8 mouse cellular contexts compared by ENCODE assay signal in genomic region chr13:34192414-34193191, GRCm38 (mm10). TPM values are rescaled to one million over a fixed set of nuclear protein-coding genes. Genes with fewer than 3 reads are reported as not detected.
DNase-seq lines count a peak whose midpoint lies in the region; ATAC-seq and TF ChIP-seq lines count a peak whose summit lies in the region.

No protein-coding gene starts in this region.

- no peak overlapping the region for H3K4me3 ChIP-seq in lung, adult 2 months (replicated peaks; ENCODE audit: extremely low read depth, low read depth, low read length)
- H3K4me3 ChIP-seq in heart, adult 2 months: no peak overlapping the region
- H3K4me3 ChIP-seq in midbrain, embryonic 15.5 days: no peak overlapping the region

- no peaks in the 10 kb centered on the region for H3K27me3 ChIP-seq in heart, adult 2 months (ENCODE audit: control insufficient read depth, insufficient read depth, low read length)
- no peaks in the 10 kb centered on the region for H3K27me3 ChIP-seq in midbrain, embryonic 15.5 days (replicated peaks)

- H3K79me2 ChIP-seq in heart, adult 2 months (replicated peaks; ENCODE audit: control insufficient read depth, insufficient read depth, low read length): no peaks in the 10 kb centered on the region

- no peak for TF ChIP-seq EP300 in heart, adult 2 months (IDR thresholded peaks at IDR 0.05; ENCODE audit: insufficient read depth, low read depth, low read length)

- H3K36me3 ChIP-seq in heart, adult 2 months (ENCODE audit: control insufficient read depth, insufficient read depth, low read length): no peaks in the 10 kb centered on the region
- H3K36me3 ChIP-seq in midbrain, embryonic 15.5 days (replicated peaks): peaks cover 25% of the 10 kb centered on the region

- peak; percentile 48; the same call in 1 of the 2 replicates for TF ChIP-seq CTCF in lung, adult 2 months (IDR thresholded peaks at IDR 0.05; ENCODE audit: insufficient read depth, low read length)
- TF ChIP-seq CTCF in heart, adult 2 months (IDR thresholded peaks at IDR 0.05): peak; percentile 55

- H3K4me2 ChIP-seq in midbrain, embryonic 15.5 days: no peak overlapping the region

- H3K27ac ChIP-seq in heart, adult 2 months: no peak overlapping the region
- H3K27ac ChIP-seq in midbrain, embryonic 15.5 days: no peak overlapping the region

- intact Hi-C loops in heart, adult 2 months (cut with DNase I): no loop called here

- 65% methylated on average over 8 of the region's 8 CpGs for WGBS in lung, adult 2 months
- WGBS in heart, adult 2 months: 54% methylated on average over 8 of the region's 8 CpGs
- 60% methylated on average over 8 of the region's 8 CpGs for WGBS in midbrain, embryonic 15.5 days

- peaks cover 2% of the 10 kb centered on the region; the same call in 1 of the 2 replicates for H3K4me1 ChIP-seq in lung, adult 2 months (ENCODE audit: control insufficient read depth, insufficient read depth, low read length)
- peaks cover 6% of the 10 kb centered on the region for H3K4me1 ChIP-seq in heart, adult 2 months (ENCODE audit: control insufficient read depth, insufficient read depth, low read length)
- H3K4me1 ChIP-seq in midbrain, embryonic 15.5 days: 0 out of 2 replicates have a peak, but pooled peaks cover 4% of the 10 kb centered on the region

- peak; percentile 76 for ATAC-seq in midbrain, embryonic 15.5 days (replicated peaks)

- TF ChIP-seq POLR2A in lung, adult 2 months (IDR thresholded peaks at IDR 0.05; ENCODE audit: borderline replicate concordance, extremely low read depth, low read depth, low read length): no peak
- no peak for TF ChIP-seq POLR2A in heart, adult 2 months (IDR thresholded peaks at IDR 0.05; ENCODE audit: insufficient read depth, low read depth, low read length)

- no peak for DNase-seq in lung, adult 2 months
- DNase-seq in lung, postnatal 25 days (ENCODE audit: low spot score): no peak
- peak; percentile 81 to 93 for DNase-seq in adrenal gland, adult (ENCODE audit: inconsistent age in 2 of 2, low spot score in 1 of 2)
- peak in 1 of 2 experiments; percentile 41 for DNase-seq in heart, adult 2 months
- DNase-seq in kidney, adult 9 months: peak; percentile 36
- DNase-seq in thymus, postnatal 14 days: no peak
- no peak for DNase-seq in spleen, adult 12 weeks (ENCODE audit: low spot score)

- H3K9ac ChIP-seq in heart, adult 2 months (ENCODE audit: low read depth, low read length): no peak overlapping the region
- no peak overlapping the region for H3K9ac ChIP-seq in midbrain, embryonic 15.5 days

- H3K9me3 ChIP-seq in midbrain, embryonic 15.5 days: no peaks in the 10 kb centered on the region

RNA-seq across cellular contexts. Expression of gene Psmg4, which starts 29.8 kb away (rescaled TPM):
- 79.9 and 123 TPM in 2 replicates for polyA plus RNA-seq in lung, adult 2 months (2012; rRNA removed)
- 10 to 100 TPM; 23.1 to 29.0 TPM for total RNA-seq in heart, adult 2 months (2021)
- polyA plus RNA-seq in heart, adult 2 months (2012; rRNA removed): 32.2 and 51.2 TPM in 2 replicates
- polyA plus RNA-seq in midbrain, embryonic 15.5 days (2015; fragmentation: Nextera tagmentation; extraction: Ambion mirVana): 66.6 and 69.2 TPM in 2 replicates

Comparison
In these comparisons a context has a peak if more than half of its experiments do, and no peak if none do; other contexts are left out.
1. DNase-seq: peak in adrenal gland, adult (2 of 2) and kidney, adult 9 months (single experiment); none in lung, adult 2 months (single experiment), lung, postnatal 25 days (single experiment), thymus, postnatal 14 days (single experiment) and spleen, adult 12 weeks (single experiment).